Mouse (Mus musculus) myocyte (in vitro differentiated cells): ENCODE results near the gene Timp3.

Experiments
- CEBPB ChIP-seq: IDR thresholded peaks from 2 replicates; pipeline ENCODE4 v1.6.1; 2011; ENCODE audit warnings: mild to moderate bottlenecking, moderate library complexity; ENCODE audit not compliant: poor library complexity, insufficient read depth, severe bottlenecking
- MYOD1 ChIP-seq, 3 experiments: IDR thresholded peaks; one replicate each; pipeline ENCODE4 v1.6.1; 2011; ENCODE audit warnings: control low read depth in 2 of 3, low read depth in 2 of 3, mild to moderate bottlenecking in 2 of 3, moderate library complexity in 1 of 3; ENCODE audit not compliant: insufficient read length in 2 of 3, control insufficient read depth in 1 of 3
- POLR2A ChIP-seq: IDR thresholded peaks from one replicate; pipeline ENCODE4 v1.6.1; 2011; ENCODE audit warnings: low read depth, mild to moderate bottlenecking, control low read depth, moderate library complexity; ENCODE audit not compliant: insufficient read length
- POLR2AphosphoS2 ChIP-seq: IDR thresholded peaks from one replicate; pipeline ENCODE4 v1.6.1; 2011; ENCODE audit warnings: low read depth, control low read depth; ENCODE audit not compliant: insufficient read length
- USF1 ChIP-seq: IDR thresholded peaks from one replicate; pipeline ENCODE4 v1.6.1; 2011; ENCODE audit warnings: low read depth, mild to moderate bottlenecking, control low read depth, moderate library complexity

- TF ChIP-seq POLR2A (no peak), USF1 (no peak), POLR2AphosphoS2 (no peak), CEBPB (no peak), MYOD1 (IDR thresholded peaks at IDR 0.05; ENCODE audit: control insufficient read depth in 1 of 3, insufficient read length in 2 of 3, low read depth in 2 of 3) (no peak)
Measured at GRCm38 (mm10) chr10:86334581-86334980, 34.4 kb downstream of the Timp3 start.
